Mouse (Mus musculus) lung, postnatal 10 days (tissue): ENCODE measurements around the gene Cisd3.
A peak's percentile ranks its signal among the peaks of the same experiment; 100 is the strongest.
"Not testable (repeated sequence)": the region's sequence is repeated elsewhere in the genome, so short reads cannot be mapped to it uniquely, and the experiment has no call there.

Source experiments
- DNase-seq: peaks from one replicate; pipeline ENCODE4 v3.0.0; 2021

Cisd3 gene

GRCm38 (mm10) chr11:97685613-97686321 lies at the start of gene Cisd3:
TSS of gene Cisd3 (plus strand) at chr11:97685826.
- DNase-seq = peak; percentile 98

GRCm38 (mm10) chr11:97641668-97642067 lies 44.0 kb upstream of the Cisd3 start:
- DNase-seq = no peak

- DNase-seq = no peak
Observed at GRCm38 (mm10) chr11:97642746-97643145, 42.9 kb upstream of the Cisd3 start.

DNA sequence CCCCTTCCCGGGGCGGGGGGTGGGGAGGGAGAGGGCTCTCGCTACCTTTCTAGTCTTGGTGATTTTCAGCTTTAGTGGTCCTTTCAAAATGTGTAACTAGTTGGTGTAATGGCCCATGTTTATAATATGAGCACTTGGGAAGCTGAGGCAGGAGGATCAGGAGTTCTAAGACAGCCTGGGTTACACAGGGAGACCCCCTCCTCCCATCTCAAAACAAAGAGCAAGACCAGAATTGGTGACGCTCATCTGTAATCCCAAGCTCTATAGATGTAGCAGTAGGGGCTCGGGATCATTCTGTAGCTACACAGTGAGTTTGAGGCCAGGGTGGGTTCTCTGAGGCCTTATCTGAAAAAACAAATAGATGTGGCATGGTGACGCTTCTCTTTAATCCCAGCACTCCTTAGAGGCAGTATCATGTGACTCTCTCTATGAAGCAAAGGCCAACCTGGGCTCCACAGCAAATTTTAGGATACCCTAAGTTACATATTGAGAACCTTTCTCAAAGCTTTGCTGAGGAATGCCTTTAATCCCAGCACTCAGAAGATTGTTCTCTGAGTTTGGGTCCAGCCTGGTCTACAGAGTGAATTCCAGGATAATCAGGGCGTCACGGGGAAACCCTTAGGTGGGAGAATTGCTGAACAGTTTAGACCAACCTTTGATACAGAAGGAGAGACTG lies 42.1 kb upstream of the Cisd3 start:
- no peak for DNase-seq

DNA sequence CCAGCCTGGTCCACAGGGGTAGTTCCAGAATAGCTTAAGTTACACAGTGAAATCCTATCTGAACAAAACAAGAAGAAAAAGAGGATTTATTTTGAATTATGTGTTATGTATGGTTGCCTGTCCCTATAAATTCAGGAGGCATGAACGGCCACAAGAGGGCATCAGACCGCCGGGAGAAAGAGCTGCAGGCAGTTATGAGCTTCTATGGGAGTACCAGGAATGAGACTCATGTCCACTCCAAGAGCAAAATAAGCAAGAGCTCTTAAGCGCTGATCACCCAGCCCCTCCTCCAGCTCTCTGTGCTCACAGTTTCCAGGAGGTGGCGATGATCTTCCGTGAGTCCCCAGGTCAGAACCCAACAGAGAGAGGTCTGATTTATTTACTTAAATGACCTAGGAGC lies 40.8 kb upstream of the Cisd3 start:
- peak; percentile 85 for DNase-seq

DNA sequence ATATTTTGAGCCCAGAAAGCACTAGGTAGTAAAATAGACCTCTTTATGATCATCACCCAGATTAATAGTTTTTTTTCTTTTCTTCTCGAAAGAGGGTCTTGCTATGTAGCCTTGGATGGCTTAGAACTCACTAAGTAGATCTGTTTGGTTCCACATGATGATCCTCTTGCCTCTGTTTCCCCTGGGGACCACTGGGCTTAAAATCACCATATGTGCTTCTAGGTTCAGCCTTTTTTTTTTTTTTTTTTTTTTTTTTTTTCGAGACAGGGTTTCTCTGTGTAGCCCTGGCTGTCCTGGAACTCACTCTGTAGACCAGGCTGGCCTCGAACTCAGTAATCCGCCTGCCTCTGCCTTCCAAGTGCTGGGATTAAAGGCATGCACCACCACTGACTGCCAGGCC lies 37.1 kb upstream of the Cisd3 start:
- DNase-seq = not testable (repeated sequence)

DNA sequence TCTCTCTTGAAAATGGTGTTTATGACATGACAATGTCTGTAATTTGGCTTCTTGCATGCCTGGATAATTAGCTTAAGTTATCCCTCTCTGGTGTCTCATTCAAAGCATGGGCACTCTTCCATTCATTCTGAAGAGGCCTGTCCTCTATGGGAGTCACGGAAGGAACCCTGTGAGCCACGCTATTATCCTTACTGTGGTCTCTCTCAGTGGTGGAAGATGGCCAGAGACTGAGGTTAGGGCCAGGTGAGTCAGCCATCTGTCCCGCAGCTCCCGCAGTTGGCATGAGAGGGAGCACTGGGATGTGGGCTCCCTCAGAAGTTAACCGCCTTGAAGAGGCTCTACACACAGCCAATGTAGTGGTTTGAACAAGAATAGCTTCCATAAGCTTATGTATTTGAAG lies 35.3 kb upstream of the Cisd3 start:
- no peak for DNase-seq

- DNase-seq = not testable (repeated sequence)
Observed at GRCm38 (mm10) chr11:97653376-97653775, 32.2 kb upstream of the Cisd3 start.

DNA sequence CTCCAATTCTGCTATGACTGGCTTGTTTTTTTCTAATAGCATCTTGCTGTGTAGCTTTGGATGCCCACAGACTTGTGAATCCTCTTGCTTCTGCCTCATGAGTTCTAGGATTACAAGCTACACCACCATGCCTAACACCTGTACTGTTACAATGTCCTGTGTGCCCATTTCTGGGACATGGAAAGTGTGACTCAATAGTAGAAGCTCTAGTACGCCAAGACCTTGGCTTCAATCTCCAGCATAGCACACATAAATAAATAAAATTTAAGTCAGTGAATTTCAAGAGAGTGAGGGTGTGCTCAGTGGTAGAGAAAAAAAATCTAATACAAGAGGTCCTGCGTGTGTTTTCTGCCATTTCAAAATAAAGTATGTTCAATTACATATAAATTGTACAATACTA lies 31.4 kb upstream of the Cisd3 start:
- DNase-seq = no peak

DNA sequence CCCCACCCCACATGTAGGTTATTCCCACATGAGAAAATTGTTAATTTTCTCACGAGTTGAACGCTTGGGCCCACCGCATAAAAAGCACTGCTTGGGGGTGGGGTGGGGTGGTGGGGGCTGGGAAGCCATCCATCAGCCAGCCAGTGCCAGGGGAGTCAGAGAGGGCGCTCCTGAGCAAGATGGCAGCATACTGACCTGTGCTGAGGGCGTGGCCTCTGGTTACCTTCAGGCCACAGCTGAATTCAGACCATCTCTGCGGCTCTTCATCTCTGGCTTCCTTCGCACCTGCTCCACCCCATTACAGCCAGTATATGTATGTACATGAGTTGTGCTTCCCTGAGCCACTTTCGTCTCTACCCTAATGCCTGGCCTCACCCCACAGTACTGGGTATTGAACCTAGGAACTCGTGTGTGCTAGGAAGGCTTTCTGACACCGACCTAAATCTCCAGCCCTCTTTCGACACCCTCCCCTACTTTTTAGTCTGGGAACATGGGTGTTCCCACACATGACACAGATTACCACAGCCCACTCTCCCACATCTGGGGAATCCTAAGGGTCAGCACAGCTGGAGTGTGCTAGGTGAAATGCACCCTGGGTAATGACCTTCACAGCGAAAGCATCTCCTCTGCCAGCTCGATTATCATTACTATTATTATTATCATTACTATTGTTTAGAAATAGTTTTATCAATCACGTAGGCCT lies 29.2 kb upstream of the Cisd3 start:
- no peak for DNase-seq

- no peak for DNase-seq
Observed at GRCm38 (mm10) chr11:97657184-97657945, 28.3 kb upstream of the Cisd3 start.

GRCm38 (mm10) chr11:97657967-97658366 lies 27.7 kb upstream of the Cisd3 start:
- not testable (repeated sequence) for DNase-seq

DNA sequence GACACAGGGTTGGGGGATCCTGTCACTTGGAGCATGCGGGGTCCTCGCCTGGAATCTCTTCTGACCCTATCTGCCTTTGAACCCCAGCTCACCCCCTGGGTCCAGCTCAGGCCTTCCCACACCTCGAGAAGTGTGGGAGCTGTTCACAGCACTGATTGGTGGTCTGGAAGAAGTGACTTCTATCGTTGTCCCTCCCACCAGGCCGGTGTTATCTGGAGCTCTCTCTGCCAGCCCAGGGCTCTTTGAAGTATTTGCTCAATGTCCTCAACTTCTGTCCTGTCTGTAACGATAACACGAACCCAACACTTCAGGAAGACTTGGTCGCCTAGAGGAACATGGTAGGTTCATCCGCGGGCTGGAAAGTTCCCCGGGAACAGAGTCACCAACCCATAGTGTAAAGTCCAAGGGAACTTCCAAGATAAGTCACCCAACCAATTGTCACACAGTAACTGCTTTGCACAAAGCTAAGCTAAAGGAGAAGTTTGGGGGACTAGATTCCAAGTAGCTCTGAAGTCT lies 26.8 kb upstream of the Cisd3 start:
- DNase-seq = no peak

GRCm38 (mm10) chr11:97659267-97659989 lies 26.2 kb upstream of the Cisd3 start:
- DNase-seq = no peak

- peak; percentile 77 for DNase-seq
Observed at GRCm38 (mm10) chr11:97659990-97660714, 25.5 kb upstream of the Cisd3 start.

DNA sequence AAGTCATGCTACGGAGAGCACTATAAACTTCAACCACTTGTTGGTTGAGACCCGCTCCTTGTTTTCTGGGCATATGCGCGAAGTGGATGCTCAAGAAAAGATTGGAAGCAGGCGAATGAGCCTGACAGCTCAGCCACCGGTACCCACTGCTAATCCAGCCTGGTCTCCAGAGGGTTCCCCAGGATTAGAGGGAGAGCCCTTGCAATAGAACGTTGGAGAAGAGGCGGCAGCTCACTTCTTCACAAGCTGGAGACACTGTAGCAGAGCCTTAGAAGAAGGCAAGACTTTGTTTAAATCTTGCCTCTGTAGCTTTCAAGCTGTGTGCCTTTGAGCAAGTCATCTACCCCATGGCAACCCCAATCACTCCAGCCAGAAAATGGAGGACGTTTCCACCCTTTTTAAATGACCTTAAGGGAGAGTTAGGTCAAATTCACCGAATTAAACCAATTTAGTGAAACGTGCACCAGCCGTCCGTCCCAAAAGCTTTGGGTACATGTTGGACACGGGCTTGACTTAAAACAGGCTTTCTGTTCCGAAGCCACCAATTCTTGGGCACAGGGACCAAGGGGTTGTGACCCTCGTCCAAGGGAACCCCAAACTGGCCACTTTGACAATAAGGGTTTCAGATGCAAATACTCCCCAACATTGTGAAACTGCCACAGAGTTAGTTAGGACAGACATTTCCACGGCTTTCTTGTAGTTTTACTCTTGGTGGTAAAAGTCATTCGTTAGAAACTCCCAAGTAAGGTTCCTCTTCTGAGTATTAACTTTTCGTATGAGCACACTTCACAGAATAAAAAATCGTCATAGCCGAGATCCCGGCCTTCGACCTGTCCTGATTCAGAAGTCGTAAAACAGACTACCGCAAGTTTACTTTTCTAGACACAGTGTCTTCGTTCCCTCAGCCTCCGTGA lies 24.6 kb upstream of the Cisd3 start:
- DNase-seq = no peak

DNA sequence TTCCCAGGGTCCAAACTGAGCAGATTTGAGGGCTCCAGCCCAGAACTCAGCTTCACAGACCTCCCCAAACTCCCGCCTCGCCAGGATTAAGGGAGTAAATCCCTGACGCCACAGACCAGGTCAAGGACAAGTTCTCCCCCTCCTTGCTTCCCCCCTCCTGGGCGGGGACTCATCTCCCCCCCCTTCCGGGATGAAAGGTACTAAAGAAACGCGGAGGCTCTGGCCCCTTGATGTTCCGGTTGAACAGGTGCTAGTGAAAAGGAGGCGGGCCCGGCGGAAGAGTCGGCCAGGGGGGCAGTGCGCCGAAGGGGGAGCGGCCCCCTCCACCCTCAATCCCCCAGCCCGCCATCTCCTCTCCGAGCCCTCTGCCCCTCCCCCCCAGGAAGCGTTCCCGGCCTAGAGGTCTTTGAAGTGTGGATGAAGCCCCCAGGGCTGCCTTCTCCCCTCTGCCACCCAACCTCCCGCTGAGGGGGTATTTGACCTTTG lies 23.9 kb upstream of the Cisd3 start:
- peak; percentile 85 for DNase-seq

GRCm38 (mm10) chr11:97662207-97662892 lies 23.3 kb upstream of the Cisd3 start:
- DNase-seq = peak; percentile 73

DNA sequence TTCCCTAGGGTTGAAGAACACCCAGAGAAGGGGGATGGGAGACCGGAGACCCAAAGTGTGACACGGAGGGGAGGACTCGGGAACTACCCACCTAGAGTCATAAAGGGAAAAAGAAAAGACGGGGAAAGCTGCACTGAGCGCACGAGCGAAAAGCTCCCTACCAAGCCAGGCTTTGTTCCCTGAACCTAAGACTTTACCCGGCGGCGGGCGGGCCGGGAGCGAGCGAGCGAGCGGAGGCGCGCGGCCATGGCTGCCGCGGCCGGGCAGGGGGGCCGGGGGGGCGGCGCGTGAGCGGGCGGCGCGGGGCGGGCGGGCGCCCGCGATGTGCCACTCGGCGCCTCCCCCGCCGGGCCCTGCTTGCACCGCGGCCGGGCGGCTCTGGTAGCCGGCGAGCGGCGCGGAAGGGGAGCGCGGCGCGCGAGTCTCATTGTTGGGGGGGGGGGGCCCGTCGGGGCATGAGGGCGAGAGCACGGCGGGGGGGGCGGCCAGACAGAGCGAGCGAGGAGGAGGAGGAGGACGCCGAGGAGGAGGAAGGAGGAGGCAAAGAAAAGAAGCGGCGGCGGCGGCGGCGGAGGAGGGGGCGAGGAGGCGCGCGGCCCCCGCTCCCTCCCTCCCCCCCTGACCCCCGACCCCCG lies 22.6 kb upstream of the Cisd3 start, which contains the start of gene Mllt6:
Mllt6 (plus strand) TSS at position 522 of the 635 bp plus-strand sequence.
- DNase-seq = peak; percentile 89
